Mouse (Mus musculus): ENCODE data around the gene Shmt2. TPM values are rescaled to one million over a fixed set of nuclear protein-coding genes. Genes with fewer than 3 reads are reported as not detected.

The Shmt2 gene
- polyA plus RNA-seq, 2 experiments, result 88.2 to 88.6 TPM

DNA sequence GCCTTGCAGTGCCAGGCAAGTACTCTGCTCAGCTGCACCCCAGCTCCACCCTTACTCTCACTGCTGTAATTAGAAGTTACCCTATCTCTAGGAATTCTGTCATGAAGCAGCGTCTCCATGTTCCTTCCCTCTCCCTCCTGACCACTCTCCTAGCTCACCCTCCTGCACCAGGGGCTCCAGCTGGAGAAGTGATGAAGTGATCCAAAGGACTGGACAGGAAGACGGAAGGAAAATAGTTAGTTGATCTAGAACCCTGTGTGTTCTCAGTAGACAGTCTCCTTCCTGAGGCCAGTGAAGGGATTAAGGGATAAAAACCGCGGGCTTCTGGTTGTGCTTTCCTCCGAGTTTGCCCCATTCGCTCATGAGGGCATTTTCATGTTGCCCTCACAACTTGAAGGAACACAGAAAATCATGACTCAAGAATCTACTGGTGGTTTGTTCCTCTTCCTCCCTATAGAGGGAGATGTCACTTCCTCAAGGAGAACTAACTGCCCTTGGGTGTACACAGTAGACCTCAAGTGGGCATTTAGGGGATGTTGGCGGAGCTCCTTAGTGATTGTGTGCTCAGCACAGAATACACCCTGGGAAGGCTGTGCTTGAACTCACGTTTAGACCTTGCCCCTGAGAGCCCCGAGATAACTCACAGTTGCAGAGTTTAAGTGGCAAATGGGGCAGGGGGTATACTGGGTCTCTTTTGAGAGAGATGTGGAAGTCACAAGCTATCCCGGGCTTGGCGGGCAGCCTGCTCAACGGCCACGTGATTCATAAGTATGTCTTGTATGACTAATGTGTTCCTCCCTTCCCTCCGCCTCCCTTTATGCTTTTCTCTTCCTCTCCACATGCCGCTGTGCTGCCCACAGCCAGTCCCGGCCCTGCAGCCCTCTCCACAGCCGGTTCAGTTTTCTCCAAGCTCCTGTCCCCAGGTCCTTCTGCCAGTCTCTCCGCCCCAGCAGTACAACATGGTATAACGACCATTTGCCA lies 41.1 kb downstream of the Shmt2 start:
- ATAC-seq (ENCODE audit: insufficient read depth), result peak; percentile 58; the same call in 1 of the 2 replicates
- H3K27me3 ChIP-seq (ENCODE audit: control insufficient read depth, insufficient read depth, low read length), result no peaks in the 10 kb centered on the region
- 74% methylated on average over 19 of the region's 19 CpGs for WGBS (ENCODE audit: insufficient replicate concordance)
- no peak overlapping the region for H3K4me3 ChIP-seq (ENCODE audit: insufficient read depth in 1 of 2, low read depth in 2 of 2, low read length in 2 of 2)
- no peak for TF ChIP-seq EP300 (IDR thresholded peaks at IDR 0.05; ENCODE audit: low read depth)
- 0 out of 2 replicates have a peak, but pooled peaks have one; percentile 5 for TF ChIP-seq CTCF (IDR thresholded peaks at IDR 0.05; ENCODE audit: low read depth)
- no peaks in the 10 kb centered on the region for H3K4me1 ChIP-seq (replicated peaks; ENCODE audit: control insufficient read depth in 2 of 2, insufficient read depth in 2 of 2, low read length in 1 of 2)
- H3K9ac ChIP-seq (replicated peaks), result no peak overlapping the region
- H3K36me3 ChIP-seq (replicated peaks; ENCODE audit: control insufficient read depth, insufficient read depth, low read depth), result peaks cover 3% of the 10 kb centered on the region; the same call in 1 of the 2 replicates
- DNase-seq (ENCODE audit: low read depth in 3 of 3, low spot score in 3 of 3), result peak in 1 of 3 experiments; percentile 22
- no peak overlapping the region for H3K27ac ChIP-seq
- H3K4me2 ChIP-seq (ENCODE audit: low read depth), result no peak overlapping the region
- no peaks in the 10 kb centered on the region for H3K9me3 ChIP-seq (ENCODE audit: control insufficient read depth, low read length)

DNA sequence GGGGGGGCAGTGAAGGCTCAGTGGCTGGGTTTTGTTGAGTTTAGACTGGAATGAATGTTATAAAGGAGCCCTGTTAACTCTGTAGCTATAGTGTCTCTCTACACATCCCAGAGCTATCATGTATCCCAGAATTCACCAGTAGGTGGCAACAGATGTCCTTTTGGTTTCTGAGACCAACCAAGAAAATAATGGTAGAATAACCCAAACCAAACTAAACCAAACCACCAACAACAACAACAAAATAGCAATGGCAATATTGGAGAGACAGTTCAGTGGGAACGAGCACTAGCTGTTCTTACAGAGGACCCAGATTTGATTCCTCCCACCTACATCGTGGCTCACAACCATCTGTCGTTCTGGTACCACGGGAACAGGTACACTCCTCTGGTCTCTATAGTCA lies 43.1 kb downstream of the Shmt2 start:
- Histone ChIP-seq H3K4me3 (ENCODE audit: insufficient read depth in 1 of 2, low read depth in 2 of 2, low read length in 2 of 2) (no peak overlapping the region), H3K27me3 (ENCODE audit: control insufficient read depth, insufficient read depth, low read length) (no peaks in the 10 kb centered on the region), H3K4me2 (ENCODE audit: low read depth) (no peak overlapping the region), H3K36me3 (replicated peaks; ENCODE audit: control insufficient read depth, insufficient read depth, low read depth) (no peaks in the 10 kb centered on the region), H3K4me1 (replicated peaks; ENCODE audit: control insufficient read depth in 2 of 2, insufficient read depth in 2 of 2, low read length in 1 of 2) (no peaks in the 10 kb centered on the region), H3K9ac (replicated peaks) (no peak overlapping the region), H3K27ac (no peak overlapping the region), H3K9me3 (ENCODE audit: control insufficient read depth, low read length) (no peaks in the 10 kb centered on the region)
- DNase-seq (ENCODE audit: low read depth in 3 of 3, low spot score in 3 of 3) (peak in 1 of 3 experiments; percentile 7), ATAC-seq (ENCODE audit: insufficient read depth) (no peak)
- peak; percentile 29; the same call in 1 of the 2 replicates for TF ChIP-seq CTCF (IDR thresholded peaks at IDR 0.05; ENCODE audit: low read depth)
- TF ChIP-seq EP300 (IDR thresholded peaks at IDR 0.05; ENCODE audit: low read depth), result no peak
- 85% methylated on average over 4 of the region's 4 CpGs for WGBS (ENCODE audit: insufficient replicate concordance)

DNA sequence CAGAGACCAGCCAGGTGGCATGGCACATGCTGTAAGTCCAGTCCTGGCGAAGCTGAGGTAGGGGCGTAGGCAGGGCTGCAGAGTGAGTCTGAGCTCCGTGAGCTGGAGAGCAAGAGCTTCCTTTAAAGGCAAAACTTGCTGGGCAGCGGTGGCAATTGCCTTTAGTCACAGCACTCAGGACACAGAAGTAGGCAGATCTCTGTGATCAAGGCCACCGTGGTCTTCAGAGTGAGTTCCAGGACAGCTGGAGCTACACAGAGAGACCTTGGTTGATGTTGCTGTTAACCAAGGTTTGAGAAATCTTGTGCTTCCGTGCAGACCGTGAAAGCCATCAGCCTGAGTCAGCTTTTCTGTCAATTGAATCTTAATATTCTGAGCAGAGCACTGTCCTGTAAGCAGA lies 44.9 kb downstream of the Shmt2 start:
- Histone ChIP-seq H3K9me3 (ENCODE audit: control insufficient read depth, low read length) (no peaks in the 10 kb centered on the region), H3K27me3 (ENCODE audit: control insufficient read depth, insufficient read depth, low read length) (no peaks in the 10 kb centered on the region), H3K4me2 (ENCODE audit: low read depth) (no peak overlapping the region), H3K27ac (no peak overlapping the region), H3K9ac (replicated peaks) (no peak overlapping the region), H3K4me3 (ENCODE audit: insufficient read depth in 1 of 2, low read depth in 2 of 2, low read length in 2 of 2) (no peak overlapping the region), H3K36me3 (replicated peaks; ENCODE audit: control insufficient read depth, insufficient read depth, low read depth) (no peaks in the 10 kb centered on the region; the same call in 1 of the 2 replicates), H3K4me1 (replicated peaks; ENCODE audit: control insufficient read depth in 2 of 2, insufficient read depth in 2 of 2, low read length in 1 of 2) (no peaks in the 10 kb centered on the region)
- ATAC-seq (ENCODE audit: insufficient read depth) (no peak), DNase-seq (ENCODE audit: low read depth in 3 of 3, low spot score in 3 of 3) (no peak)
- 79% methylated on average over 7 of the region's 7 CpGs for WGBS (ENCODE audit: insufficient replicate concordance)
- TF ChIP-seq CTCF (IDR thresholded peaks at IDR 0.05; ENCODE audit: low read depth) (no peak), EP300 (IDR thresholded peaks at IDR 0.05; ENCODE audit: low read depth) (no peak)

DNA sequence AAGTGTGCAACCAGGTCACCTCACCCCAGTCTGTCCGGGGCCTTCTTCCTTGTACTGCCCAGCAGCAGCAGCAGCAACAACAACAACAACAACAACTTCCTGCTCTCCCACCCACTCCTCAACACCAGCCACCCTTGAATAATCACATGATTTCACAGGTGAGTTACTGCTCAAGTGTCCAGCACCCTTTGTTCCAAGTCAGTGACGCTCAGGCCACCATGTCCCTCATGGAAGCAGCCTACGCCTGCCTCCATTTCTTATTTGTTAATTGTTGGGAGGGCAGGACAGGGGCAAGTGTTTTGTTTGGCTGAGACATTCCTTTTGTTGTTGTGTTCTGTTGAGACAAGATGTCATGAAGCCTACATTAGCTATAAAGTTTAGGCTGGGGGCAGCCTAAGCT lies 45.7 kb downstream of the Shmt2 start:
- WGBS (ENCODE audit: insufficient replicate concordance), result 73% methylated on average over 3 of the region's 3 CpGs
- H3K9me3 ChIP-seq (ENCODE audit: control insufficient read depth, low read length), result no peaks in the 10 kb centered on the region

DNA sequence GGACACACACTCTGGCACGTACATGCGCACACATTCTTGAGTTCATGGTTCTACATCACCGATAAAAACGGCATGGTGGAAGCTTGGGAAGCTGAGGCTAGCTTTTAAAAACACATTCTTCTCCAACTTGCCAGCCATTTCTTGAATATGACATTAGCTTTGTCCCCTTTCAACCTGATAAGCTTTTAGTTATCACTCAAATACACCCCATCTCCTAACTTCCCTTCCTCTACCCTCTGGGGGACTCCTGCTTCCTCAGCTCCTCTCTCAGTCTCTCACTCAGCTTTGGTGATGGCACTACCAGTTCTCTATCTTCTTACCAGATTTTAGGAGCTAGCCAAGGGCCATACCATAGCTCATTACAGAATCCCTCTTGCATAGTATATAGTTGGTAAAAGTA lies 47.1 kb downstream of the Shmt2 start:
- Histone ChIP-seq H3K9ac (replicated peaks) (no peak overlapping the region), H3K4me3 (ENCODE audit: insufficient read depth in 1 of 2, low read depth in 2 of 2, low read length in 2 of 2) (no peak overlapping the region), H3K36me3 (replicated peaks; ENCODE audit: control insufficient read depth, insufficient read depth, low read depth) (no peaks in the 10 kb centered on the region; the same call in 1 of the 2 replicates), H3K4me2 (ENCODE audit: low read depth) (no peak overlapping the region), H3K4me1 (replicated peaks; ENCODE audit: control insufficient read depth in 2 of 2, insufficient read depth in 2 of 2, low read length in 1 of 2) (peaks cover 0 to 2% of the 10 kb centered on the region in 2 experiments; a peak in 1 of 4 replicates), H3K27me3 (ENCODE audit: control insufficient read depth, insufficient read depth, low read length) (no peaks in the 10 kb centered on the region), H3K9me3 (ENCODE audit: control insufficient read depth, low read length) (no peaks in the 10 kb centered on the region), H3K27ac (no peak overlapping the region)
- 83% methylated on average over 4 of the region's 4 CpGs for WGBS (ENCODE audit: insufficient replicate concordance)
- no peak for TF ChIP-seq CTCF (IDR thresholded peaks at IDR 0.05; ENCODE audit: low read depth)
- no peak for TF ChIP-seq EP300 (IDR thresholded peaks at IDR 0.05; ENCODE audit: low read depth)
- no peak for ATAC-seq (ENCODE audit: insufficient read depth)
- no peak for DNase-seq (ENCODE audit: low read depth in 3 of 3, low spot score in 3 of 3)

More for the DNA sequence above, 45.7 kb downstream of the Shmt2 start:
- no peak for DNase-seq (ENCODE audit: low read depth in 3 of 3, low spot score in 3 of 3)
- no peak overlapping the region for H3K4me2 ChIP-seq (ENCODE audit: low read depth)
- H3K4me3 ChIP-seq (ENCODE audit: insufficient read depth in 1 of 2, low read depth in 2 of 2, low read length in 2 of 2), result no peak overlapping the region
- no peaks in the 10 kb centered on the region for H3K27me3 ChIP-seq (ENCODE audit: control insufficient read depth, insufficient read depth, low read length)
- H3K4me1 ChIP-seq (replicated peaks; ENCODE audit: control insufficient read depth in 2 of 2, insufficient read depth in 2 of 2, low read length in 1 of 2), result no peaks in the 10 kb centered on the region
- H3K36me3 ChIP-seq (replicated peaks; ENCODE audit: control insufficient read depth, insufficient read depth, low read depth), result no peaks in the 10 kb centered on the region; the same call in 1 of the 2 replicates
- H3K9ac ChIP-seq (replicated peaks), result no peak overlapping the region
- no peak overlapping the region for H3K27ac ChIP-seq
- TF ChIP-seq CTCF (IDR thresholded peaks at IDR 0.05; ENCODE audit: low read depth) (no peak), EP300 (IDR thresholded peaks at IDR 0.05; ENCODE audit: low read depth) (no peak)
- ATAC-seq (ENCODE audit: insufficient read depth), result no peak
